Mouse (Mus musculus): ENCODE measurements around the gene Ces2b.
A peak's percentile ranks its signal among the peaks of the same experiment; 100 is the strongest.
"Not testable (repeated sequence)": the region's sequence is repeated elsewhere in the genome, so short reads cannot be mapped to it uniquely, and the experiment has no call there.

Ces2b gene

DNA sequence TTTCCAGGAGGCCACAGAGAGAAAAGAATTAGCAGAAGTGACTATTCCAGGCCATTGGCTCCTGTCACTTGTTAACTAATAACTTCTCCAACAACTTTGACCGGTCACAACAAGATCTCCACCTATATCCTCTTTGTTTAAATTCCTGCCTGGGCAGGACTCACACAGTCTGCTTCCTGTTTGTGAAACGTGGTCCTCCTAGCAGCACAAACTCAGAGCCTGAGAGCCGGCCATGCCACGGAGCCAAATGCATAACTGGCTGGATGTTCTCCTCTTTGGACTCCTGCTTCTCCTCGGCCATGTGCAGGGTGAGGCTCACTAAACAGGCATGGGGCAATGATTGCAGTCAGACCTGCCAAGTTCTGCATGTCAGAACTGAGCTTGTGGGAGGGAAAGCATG, at the start of gene Ces2b:
Gene Ces2b, plus strand, starts transcription at position 133 of the 400 bp plus-strand sequence.
- DNase-seq: no peak

DNA sequence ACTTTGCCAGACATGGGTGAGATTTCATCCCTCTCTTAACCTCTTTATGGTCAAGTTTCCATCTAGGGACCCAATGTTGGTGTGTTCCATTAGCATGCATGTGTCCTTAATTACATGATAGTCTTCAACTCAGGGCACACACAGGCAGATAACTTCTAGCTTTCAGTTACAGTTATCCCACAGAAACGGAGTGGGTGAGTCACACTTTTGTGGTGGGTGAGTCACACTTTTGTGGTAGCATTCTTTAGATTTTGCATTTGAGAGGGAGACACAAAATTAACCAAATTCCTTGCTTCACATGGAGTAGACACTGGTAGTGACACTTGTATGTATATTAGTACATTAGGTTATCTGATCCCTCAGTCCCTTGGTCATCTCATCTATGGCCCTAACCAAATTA, 44.3 kb upstream of the Ces2b start:
- no peak for DNase-seq

DNA sequence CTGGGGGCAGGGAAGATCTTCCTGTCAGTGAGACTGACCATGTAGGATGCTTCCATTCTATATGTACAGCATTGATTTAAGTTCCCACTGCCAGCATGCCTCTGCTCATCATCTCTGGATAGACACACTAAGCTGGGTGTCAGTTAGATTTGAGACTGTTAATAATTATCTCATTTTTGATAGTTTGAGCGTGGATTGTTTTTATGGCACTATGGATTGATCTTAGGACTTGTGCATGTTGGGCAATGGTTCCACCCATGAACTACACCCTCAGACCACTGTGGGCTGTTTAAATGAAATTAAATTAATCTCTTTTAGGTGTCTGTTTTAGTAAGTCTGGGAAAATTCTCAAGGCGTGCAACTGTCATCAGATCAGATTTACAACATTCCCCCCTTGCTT, 42.4 kb upstream of the Ces2b start:
- DNase-seq: no peak

- DNase-seq: peak; percentile 7
Measured at GRCm38 (mm10) chr8:104789886-104790680, 41.3 kb upstream of the Ces2b start.

GRCm38 (mm10) chr8:104799385-104799784, 32.0 kb upstream of the Ces2b start:
- DNase-seq: no peak

GRCm38 (mm10) chr8:104806127-104806526, 25.2 kb upstream of the Ces2b start:
- DNase-seq: no peak

GRCm38 (mm10) chr8:104808542-104809413, 22.6 kb upstream of the Ces2b start:
- peak; percentile 33 for DNase-seq

GRCm38 (mm10) chr8:104809436-104809835, 21.9 kb upstream of the Ces2b start:
- no peak for DNase-seq

DNA sequence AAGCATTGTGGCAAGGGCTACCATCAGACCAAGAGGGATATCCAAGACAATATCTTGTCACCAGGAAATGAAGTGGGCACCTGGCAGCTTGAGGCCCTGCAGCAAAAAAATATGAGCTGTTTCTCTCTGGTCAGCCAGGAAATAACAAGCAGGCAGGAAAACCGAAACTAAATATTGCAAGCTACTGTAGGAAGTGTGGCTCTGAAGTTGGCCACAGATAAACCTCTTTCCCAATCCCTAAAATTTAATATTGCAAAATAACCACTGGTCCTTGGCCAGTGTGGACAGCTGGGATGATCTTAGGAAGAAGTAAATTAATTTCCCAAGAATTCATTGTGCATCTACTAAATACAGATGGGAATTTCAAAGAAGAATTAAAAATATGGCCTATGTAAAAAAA, 4.5 kb upstream of the Ces2b start:
- no peak for DNase-seq

- DNase-seq: no peak
Measured at GRCm38 (mm10) chr8:104828221-104828620, 3.2 kb upstream of the Ces2b start.

DNA sequence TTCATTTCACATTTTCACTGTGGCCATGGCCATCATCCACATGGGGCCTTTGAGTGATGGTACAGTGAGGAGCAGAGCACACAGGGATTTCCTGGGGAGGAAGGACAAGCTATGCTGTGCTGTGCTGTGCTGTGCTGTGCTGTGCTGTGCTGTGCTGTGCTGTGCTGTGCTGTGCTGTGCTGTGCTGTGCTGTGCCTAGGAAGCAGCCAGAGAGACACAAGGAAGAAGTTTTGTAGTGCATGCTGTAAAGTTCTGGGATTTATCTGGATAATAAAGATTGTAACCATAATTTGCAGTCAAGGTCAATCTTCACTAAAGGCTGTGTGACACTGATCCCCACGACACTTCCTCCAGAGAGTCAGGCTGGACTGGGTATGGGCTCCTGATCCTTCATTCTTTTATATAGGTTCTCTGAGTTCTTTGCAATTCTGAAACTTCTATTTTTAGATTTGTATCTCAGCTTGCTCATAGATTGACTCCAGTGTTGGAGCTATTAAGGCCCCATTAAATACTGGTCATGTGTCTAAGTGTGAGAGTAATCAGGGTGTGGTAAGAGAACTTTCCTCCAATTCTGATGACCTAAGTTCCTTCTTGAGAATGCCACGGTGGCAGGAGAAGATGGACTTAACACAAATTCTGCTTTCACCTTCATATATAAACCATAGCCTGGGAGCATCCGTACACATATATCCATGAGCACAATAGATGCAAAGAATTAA, 10.1 kb downstream of the Ces2b start:
- no peak for DNase-seq

GRCm38 (mm10) chr8:104846831-104847230, 15.5 kb downstream of the Ces2b start, which contains the start of gene Ces2c:
TSS of gene Ces2c (plus strand) at chr8:104847068.
- DNase-seq: no peak

- no peak for DNase-seq
Measured at GRCm38 (mm10) chr8:104847741-104848462, 16.5 kb downstream of the Ces2b start.

GRCm38 (mm10) chr8:104866844-104867531, 35.6 kb downstream of the Ces2b start:
- not testable (repeated sequence) for DNase-seq

- not testable (repeated sequence) for DNase-seq
Measured at GRCm38 (mm10) chr8:104868876-104869275, 37.5 kb downstream of the Ces2b start.

DNA sequence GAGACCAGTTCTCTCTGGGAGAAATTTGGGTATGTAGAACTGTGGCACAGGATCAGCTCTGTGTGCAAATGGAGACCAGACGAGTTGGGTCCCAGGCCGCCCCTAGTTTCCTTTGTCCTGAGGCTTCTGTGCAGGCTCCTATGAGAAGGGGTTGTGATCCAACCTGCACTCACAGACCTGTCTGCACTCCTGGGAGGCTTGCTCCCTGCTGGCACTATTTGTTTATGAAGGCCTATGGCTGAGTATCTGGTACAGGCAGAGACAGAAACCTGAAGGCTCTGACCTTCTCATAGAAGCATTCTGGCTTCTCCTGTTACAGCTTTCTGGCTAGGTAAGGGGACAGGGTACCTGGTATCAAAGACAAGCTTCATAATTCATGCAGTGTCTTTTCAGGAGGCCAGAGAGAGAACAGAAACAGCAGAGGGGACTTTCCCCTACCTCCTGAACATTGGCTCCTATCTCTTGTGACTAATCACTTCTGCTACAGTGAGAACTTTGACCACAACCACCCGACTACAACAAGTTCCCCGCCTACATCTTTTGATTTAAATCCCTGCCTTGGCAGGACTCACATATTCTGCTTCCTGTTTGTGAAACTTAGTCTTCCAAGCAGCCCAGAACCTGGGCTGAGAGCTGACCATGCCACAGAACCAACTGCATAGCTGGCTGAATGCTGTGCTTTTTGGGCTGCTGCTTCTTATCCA, 55.0 kb downstream of the Ces2b start:
- not testable (repeated sequence) for DNase-seq

All from cerebellum, adult 8-10 months (tissue).